ENCODE assay signal across 15 mouse cellular contexts in the genomic region with DNA sequence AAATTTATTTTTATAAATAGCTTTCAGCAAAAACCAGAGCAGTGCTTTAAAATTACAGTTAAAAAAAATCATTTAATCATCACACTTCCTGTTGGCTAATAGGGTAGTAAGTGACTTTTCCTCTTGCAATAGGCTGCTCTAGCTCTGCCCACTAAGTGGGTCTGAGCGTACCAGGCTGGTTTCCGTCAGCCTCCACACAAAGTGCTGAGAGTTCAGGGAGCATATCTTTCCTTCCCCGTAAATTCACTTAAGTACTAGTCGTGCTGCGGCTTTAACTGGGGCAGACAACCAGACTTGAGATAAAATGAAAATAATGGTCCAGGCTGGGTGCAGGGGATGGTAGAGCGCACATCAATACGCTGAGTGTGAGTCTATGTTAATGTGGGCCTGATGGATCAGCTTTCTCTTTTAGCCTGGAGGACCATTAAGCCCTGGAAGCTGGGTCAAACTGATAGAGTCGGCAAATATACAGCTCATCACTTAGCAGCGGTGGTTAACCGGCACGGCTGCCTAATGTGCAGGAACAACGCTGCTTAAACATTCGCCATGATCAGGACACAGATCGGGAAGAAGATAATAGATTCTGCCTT.
DNase-seq lines count a peak whose midpoint lies in the region; ATAC-seq lines count a peak whose summit lies in the region.
"Had no signal": no experiment of that assay in that cellular context is flagged by ENCODE, and none has a peak within 500 bp of the region (broad histone marks: within the 10 kb centered on the region; RNA-seq: fewer than 3 reads in every experiment).

No protein-coding gene starts in this region.

- H3K36me3 ChIP-seq in neural tube, embryonic 11.5 days (ENCODE audit: control insufficient read depth, insufficient read depth, low read length): no peaks in the 10 kb centered on the region
- no peaks in the 10 kb centered on the region for H3K36me3 ChIP-seq in midbrain, embryonic 11.5 days (ENCODE audit: control insufficient read depth, insufficient read depth, low read length)
- H3K36me3 ChIP-seq: liver, embryonic 12.5 days; stomach, embryonic 15.5 days had no signal

- intact Hi-C loops in heart, postnatal 36 days (cut with DNase I): no loop called here

- no peak overlapping the region for H3K4me3 ChIP-seq in neural tube, embryonic 11.5 days (ENCODE audit: low read depth, low read length)
- no peak overlapping the region for H3K4me3 ChIP-seq in midbrain, embryonic 11.5 days (ENCODE audit: low read depth, low read length)
- H3K4me3 ChIP-seq: left cerebral cortex, adult 2 months; liver, embryonic 12.5 days; stomach, embryonic 15.5 days had no signal

- no peak; the same call in 1 of the 2 replicates for ATAC-seq in neural tube, embryonic 11.5 days (ENCODE audit: insufficient read depth, low FRiP score, low TSS enrichment)
- 0 out of 2 replicates have a peak, but pooled peaks have one; percentile 48 for ATAC-seq in midbrain, embryonic 11.5 days (ENCODE audit: low FRiP score)
- ATAC-seq: inflammation-experienced regulatory T-cells, adult 6 months; liver, embryonic 12.5 days had no signal

- no peaks in the 10 kb centered on the region for H3K27me3 ChIP-seq in neural tube, embryonic 11.5 days (ENCODE audit: control insufficient read depth, insufficient read depth, low read length)
- no peaks in the 10 kb centered on the region for H3K27me3 ChIP-seq in midbrain, embryonic 11.5 days (ENCODE audit: control insufficient read depth, insufficient read depth, low read length)
- H3K27me3 ChIP-seq: stomach, embryonic 15.5 days had no signal

- no peak overlapping the region for H3K4me2 ChIP-seq in neural tube, embryonic 11.5 days (ENCODE audit: low read depth)
- peak overlapping the region; percentile 35 for H3K4me2 ChIP-seq in midbrain, embryonic 11.5 days
- H3K4me2 ChIP-seq: liver, embryonic 12.5 days; stomach, embryonic 15.5 days had no signal

- no peaks in the 10 kb centered on the region for H3K9me3 ChIP-seq in neural tube, embryonic 11.5 days (ENCODE audit: control insufficient read depth, low read length)
- H3K9me3 ChIP-seq in midbrain, embryonic 11.5 days (ENCODE audit: control insufficient read depth, low read length): no peaks in the 10 kb centered on the region
- H3K9me3 ChIP-seq: liver, embryonic 12.5 days; stomach, embryonic 15.5 days had no signal

- H3K9ac ChIP-seq in neural tube, embryonic 11.5 days (ENCODE audit: low read length): no peak overlapping the region
- H3K9ac ChIP-seq in midbrain, embryonic 11.5 days (ENCODE audit: low read length): no peak overlapping the region
- H3K9ac ChIP-seq: liver, embryonic 12.5 days; stomach, embryonic 15.5 days had no signal

- WGBS in neural tube, embryonic 11.5 days: 51% methylated on average over 14 of the region's 14 CpGs
- 39% methylated on average over 14 of the region's 14 CpGs for WGBS in midbrain, embryonic 11.5 days

- H3K4me1 ChIP-seq in neural tube, embryonic 11.5 days (ENCODE audit: control insufficient read depth, insufficient read depth, low read length): no peaks in the 10 kb centered on the region
- H3K4me1 ChIP-seq in midbrain, embryonic 11.5 days (ENCODE audit: control insufficient read depth, insufficient read depth, low read length): peaks cover 8% of the 10 kb centered on the region; the same call in 1 of the 2 replicates
- H3K4me1 ChIP-seq: liver, embryonic 12.5 days; stomach, embryonic 15.5 days had no signal

- DNase-seq in heart, adult 11 months: peak; percentile 85
- DNase-seq in heart, postnatal 36 days: no peak
- peak; percentile 26 for DNase-seq in neural tube, embryonic 11.5 days (ENCODE audit: low spot score)
- no peak for DNase-seq in neural tube, embryonic 10.5 days (ENCODE audit: extremely low spot score, low spot score)
- DNase-seq in midbrain, embryonic 11.5 days (ENCODE audit: low spot score, missing footprints): no peak
- DNase-seq in retina, postnatal 1 day: peak; percentile 57
- no peak for DNase-seq in gastrocnemius, postnatal 25 days
- no peak for DNase-seq in ovary, postnatal 10 days (ENCODE audit: low spot score)
- DNase-seq: cerebellum, postnatal 36 days; right cerebral cortex, postnatal 4 days had no signal

- no peak overlapping the region for H3K27ac ChIP-seq in neural tube, embryonic 11.5 days (ENCODE audit: low read depth, low read length)
- H3K27ac ChIP-seq in midbrain, embryonic 11.5 days (ENCODE audit: low read depth, low read length): no peak overlapping the region
- H3K27ac ChIP-seq: left cerebral cortex, adult 2 months; liver, embryonic 12.5 days; macrophage; stomach, embryonic 15.5 days had no signal

Comparison
In these comparisons a context has a peak if more than half of its experiments do, and no peak if none do; other contexts are left out.
1. DNase-seq: peak in heart, adult 11 months (single experiment), neural tube, embryonic 11.5 days (single experiment) and retina, postnatal 1 day (single experiment); none in heart, postnatal 36 days (0 of 2), neural tube, embryonic 10.5 days (single experiment), midbrain, embryonic 11.5 days (single experiment), gastrocnemius, postnatal 25 days (single experiment) and ovary, postnatal 10 days (single experiment).